ENCODE assay signal across 10 mouse cellular contexts in genomic region chr14:25555848-25556247, GRCm38 (mm10).
DNase-seq lines count a peak whose midpoint lies in the region; ATAC-seq lines count a peak whose summit lies in the region.
"Had no signal": no experiment of that assay in that cellular context is flagged by ENCODE, and none has a peak within 500 bp of the region (broad histone marks: within the 10 kb centered on the region; RNA-seq: fewer than 3 reads in every experiment).

No protein-coding gene starts in this region.

- WGBS in kidney, embryonic 15.5 days: 6% methylated on average over 7 of the region's 7 CpGs
- WGBS in forebrain, embryonic 13.5 days: 5% methylated on average over 7 of the region's 7 CpGs
- WGBS in limb, embryonic 10.5 days: 3% methylated on average over 7 of the region's 7 CpGs
- WGBS in neural tube, embryonic 13.5 days: 9% methylated on average over 7 of the region's 7 CpGs

- DNase-seq in kidney, postnatal 10 days: no peak
- DNase-seq in limb, embryonic 10.5 days (ENCODE audit: low spot score): no peak
- DNase-seq in retina, embryonic 14.5 days (ENCODE audit: low spot score): no peak
- DNase-seq in right cerebral cortex, postnatal 4 days: no peak
- DNase-seq: heart, postnatal 14 days; right cerebral cortex, adult 18-20 months had no signal

- H3K9me3 ChIP-seq in kidney, embryonic 15.5 days (replicated peaks): no peaks in the 10 kb centered on the region
- H3K9me3 ChIP-seq in forebrain, embryonic 13.5 days (replicated peaks): no peaks in the 10 kb centered on the region
- H3K9me3 ChIP-seq in limb, embryonic 10.5 days (replicated peaks): no peaks in the 10 kb centered on the region
- H3K9me3 ChIP-seq in neural tube, embryonic 13.5 days: no peaks in the 10 kb centered on the region

- H3K36me3 ChIP-seq in kidney, embryonic 15.5 days: peaks cover 10% of the 10 kb centered on the region
- peaks cover 36% of the 10 kb centered on the region for H3K36me3 ChIP-seq in forebrain, embryonic 13.5 days (ENCODE audit: poor library complexity, severe bottlenecking)
- peaks cover 60% of the 10 kb centered on the region for H3K36me3 ChIP-seq in limb, embryonic 10.5 days
- H3K36me3 ChIP-seq in neural tube, embryonic 13.5 days: peaks cover 3% of the 10 kb centered on the region; the same call in 1 of the 2 replicates

- H3K27ac ChIP-seq in kidney, embryonic 15.5 days: peak overlapping the region; percentile 91
- peak overlapping the region; percentile 73 for H3K27ac ChIP-seq in forebrain, embryonic 13.5 days
- H3K27ac ChIP-seq in limb, embryonic 10.5 days: peak overlapping the region; percentile 86
- H3K27ac ChIP-seq in neural tube, embryonic 13.5 days (replicated peaks): peak overlapping the region; percentile 83
- H3K27ac ChIP-seq: left cerebral cortex, adult 2 months had no signal

- H3K9ac ChIP-seq in kidney, embryonic 15.5 days: no peak overlapping the region
- H3K9ac ChIP-seq in forebrain, embryonic 13.5 days: peak overlapping the region; percentile 51
- peak overlapping the region; percentile 58 for H3K9ac ChIP-seq in neural tube, embryonic 13.5 days

- H3K27me3 ChIP-seq in kidney, embryonic 15.5 days: no peaks in the 10 kb centered on the region
- no peaks in the 10 kb centered on the region for H3K27me3 ChIP-seq in forebrain, embryonic 13.5 days
- H3K27me3 ChIP-seq in limb, embryonic 10.5 days (ENCODE audit: low read depth, poor library complexity, severe bottlenecking): no peaks in the 10 kb centered on the region
- no peaks in the 10 kb centered on the region for H3K27me3 ChIP-seq in neural tube, embryonic 13.5 days

- H3K4me3 ChIP-seq in kidney, embryonic 15.5 days (replicated peaks): no peak overlapping the region
- no peak overlapping the region for H3K4me3 ChIP-seq in forebrain, embryonic 13.5 days
- H3K4me3 ChIP-seq in limb, embryonic 10.5 days: peak overlapping the region; percentile 23
- no peak overlapping the region for H3K4me3 ChIP-seq in neural tube, embryonic 13.5 days
- H3K4me3 ChIP-seq: left cerebral cortex, adult 2 months had no signal

- 0 out of 2 replicates have a peak, but pooled peaks have one; percentile 12 for ATAC-seq in kidney, embryonic 15.5 days (replicated peaks; ENCODE audit: low FRiP score)
- ATAC-seq in forebrain, embryonic 13.5 days: no peak
- ATAC-seq in neural tube, embryonic 13.5 days (ENCODE audit: low read depth): no peak

- peak overlapping the region; percentile 32 for H3K4me2 ChIP-seq in kidney, embryonic 15.5 days
- peak overlapping the region; percentile 38 for H3K4me2 ChIP-seq in forebrain, embryonic 13.5 days
- peak overlapping the region; percentile 26 for H3K4me2 ChIP-seq in neural tube, embryonic 13.5 days

- H3K4me1 ChIP-seq in kidney, embryonic 15.5 days: peaks cover 91% of the 10 kb centered on the region
- peaks cover 70% of the 10 kb centered on the region for H3K4me1 ChIP-seq in forebrain, embryonic 13.5 days
- H3K4me1 ChIP-seq in limb, embryonic 10.5 days: peaks cover 91% of the 10 kb centered on the region
- peaks cover 81% of the 10 kb centered on the region for H3K4me1 ChIP-seq in neural tube, embryonic 13.5 days (replicated peaks)
